Mouse (Mus musculus) left cerebral cortex, adult 2 months (tissue): ENCODE measurements around the gene Clstn1. TPM values are rescaled to one million over a fixed set of nuclear protein-coding genes. Genes with fewer than 3 reads are reported as not detected.

Experiments
- DNase-seq, 2 experiments: peaks; one replicate each; pipeline ENCODE4 v3.0.0; 2021 to 2022; ENCODE audit warnings: low spot score in 2 of 2, mixed read lengths in 1 of 2; ENCODE audit errors: extremely low spot score in 1 of 2
- H3K27ac ChIP-seq: fragments of 200-600 bp; 2 replicates; pipeline ENCODE4 v1.8.1; 2022
- H3K4me3 ChIP-seq: fragments of 200-600 bp; 2 replicates; pipeline ENCODE4 v1.8.1; 2022
- CTCF ChIP-seq: fragments of 200-600 bp; IDR thresholded peaks from 2 replicates; pipeline ENCODE4 v1.8.1; 2022; ENCODE audit warnings: antibody characterized with exemption, mild to moderate bottlenecking, moderate library complexity
- intact Hi-C: fragments of 180-260 bp; cut with DNase I; formaldehyde crosslinking; loops from one replicate; pipeline ENCODE4 v1.15.1; 2025
- total RNA-seq, 2 experiments: library from RNA; stranded (reverse); gene quantifications; 2 replicates each; pipeline ENCODE4 v1.2.3; 2021

The Clstn1 gene
- total RNA-seq, 2 experiments from 2014 or later, result 1,405 to 1,413 TPM

- H3K4me3 ChIP-seq, result no peak overlapping the region
- no peak for TF ChIP-seq CTCF
Measured at GRCm38 (mm10) chr4:149623711-149624110, 37.4 kb downstream of the Clstn1 start.

GRCm38 (mm10) chr4:149626809-149627208, 40.5 kb downstream of the Clstn1 start:
- DNase-seq, result no peak
- intact Hi-C loops, result no loop called here
- no peak overlapping the region for H3K27ac ChIP-seq
- no peak for TF ChIP-seq CTCF
- no peak overlapping the region for H3K4me3 ChIP-seq

More at GRCm38 (mm10) chr4:149623711-149624110, 37.4 kb downstream of the Clstn1 start:
- DNase-seq, result no peak
- H3K27ac ChIP-seq, result no peak overlapping the region
- intact Hi-C loops, result no loop called here

- peak in 1 of 2 experiments; percentile 62 for DNase-seq
- no peak overlapping the region for H3K4me3 ChIP-seq
- intact Hi-C loops, result no loop called here
- peak; percentile 72 for TF ChIP-seq CTCF
- no peak overlapping the region for H3K27ac ChIP-seq
Measured at GRCm38 (mm10) chr4:149628372-149628771, 42.1 kb downstream of the Clstn1 start.

GRCm38 (mm10) chr4:149628810-149629209, 42.5 kb downstream of the Clstn1 start:
- no peak for DNase-seq
- TF ChIP-seq CTCF, result no peak
- H3K27ac ChIP-seq, result no peak overlapping the region
- intact Hi-C loops, result no loop called here
- H3K4me3 ChIP-seq, result no peak overlapping the region

- TF ChIP-seq CTCF, result no peak
- DNase-seq, result no peak
- H3K4me3 ChIP-seq, result no peak overlapping the region
- H3K27ac ChIP-seq, result peak overlapping the region; percentile 48; the same call in 1 of the 2 replicates
- intact Hi-C loops, result no loop called here
Measured at GRCm38 (mm10) chr4:149632670-149633307, 46.5 kb downstream of the Clstn1 start.

- no peak for DNase-seq
- Histone ChIP-seq H3K27ac (no peak overlapping the region), H3K4me3 (no peak overlapping the region)
- TF ChIP-seq CTCF, result no peak
- intact Hi-C loops, result no loop called here
Measured at GRCm38 (mm10) chr4:149634157-149634556, 47.9 kb downstream of the Clstn1 start.

- no peak overlapping the region for H3K4me3 ChIP-seq
- intact Hi-C loops, result no loop called here
- H3K27ac ChIP-seq, result no peak overlapping the region
- no peak for TF ChIP-seq CTCF
- DNase-seq, result no peak
Measured at GRCm38 (mm10) chr4:149634966-149635365, 48.7 kb downstream of the Clstn1 start.

- TF ChIP-seq CTCF, result no peak
- no peak overlapping the region for H3K27ac ChIP-seq
- no peak for DNase-seq
- intact Hi-C loops, result no loop called here
- H3K4me3 ChIP-seq, result no peak overlapping the region
Measured at GRCm38 (mm10) chr4:149635915-149636415, 49.7 kb downstream of the Clstn1 start.

GRCm38 (mm10) chr4:149637942-149638341, 51.7 kb downstream of the Clstn1 start:
- no peak for DNase-seq
- no peak overlapping the region for H3K27ac ChIP-seq
- TF ChIP-seq CTCF, result no peak
- no peak overlapping the region for H3K4me3 ChIP-seq
- intact Hi-C loops, result no loop called here

- intact Hi-C loops, result no loop called here
- H3K27ac ChIP-seq, result no peak overlapping the region
- no peak for DNase-seq
- TF ChIP-seq CTCF, result no peak
- no peak overlapping the region for H3K4me3 ChIP-seq
Measured at GRCm38 (mm10) chr4:149640831-149641230, 54.6 kb downstream of the Clstn1 start.

- TF ChIP-seq CTCF, result no peak
- no peak overlapping the region for H3K4me3 ChIP-seq
- no peak overlapping the region for H3K27ac ChIP-seq
- no peak for DNase-seq
- intact Hi-C loops, result no loop called here
Measured at GRCm38 (mm10) chr4:149641400-149641799, 55.1 kb downstream of the Clstn1 start.

GRCm38 (mm10) chr4:149641956-149642355, 55.7 kb downstream of the Clstn1 start:
- Histone ChIP-seq H3K27ac (no peak overlapping the region), H3K4me3 (no peak overlapping the region)
- no peak for TF ChIP-seq CTCF
- intact Hi-C loops, result no loop called here
- no peak for DNase-seq

- no peak for TF ChIP-seq CTCF
- DNase-seq, result no peak
- no peak overlapping the region for H3K4me3 ChIP-seq
- peak overlapping the region; percentile 54 for H3K27ac ChIP-seq
- intact Hi-C loops, result no loop called here
Measured at GRCm38 (mm10) chr4:149645761-149646160, 59.5 kb downstream of the Clstn1 start.
